Mouse (Mus musculus) midbrain, embryonic 10.5 days (tissue): ENCODE results near the gene Synj1. TPM values are rescaled to one million over a fixed set of nuclear protein-coding genes. Genes with fewer than 3 reads are reported as not detected.
A peak's percentile ranks its signal among the peaks of the same experiment; 100 is the strongest.

ENCODE experiments used
- DNase-seq: peaks from one replicate; pipeline ENCODE4 v3.0.0-alpha.2; 2017; ENCODE audit warnings: low spot score
- H3K27ac ChIP-seq: fragments of 300-500 bp; sonication (generic); replicated peaks from 2 replicates; pipeline ENCODE4 v1.5.1; 2016; ENCODE audit warnings: mild to moderate bottlenecking
- H3K27me3 ChIP-seq: fragments of 300-500 bp; sonication (generic); 2 replicates; pipeline ENCODE4 v1.6.1; 2016; ENCODE audit warnings: low read depth, mild to moderate bottlenecking; ENCODE audit not compliant: poor library complexity, severe bottlenecking
- H3K36me3 ChIP-seq: fragments of 300-500 bp; sonication (generic); 2 replicates; pipeline ENCODE4 v1.6.1; 2016; ENCODE audit warnings: mild to moderate bottlenecking, moderate library complexity
- H3K4me1 ChIP-seq: fragments of 300-500 bp; sonication (generic); 2 replicates; pipeline ENCODE4 v1.6.1; 2016
- H3K4me3 ChIP-seq: fragments of 300-500 bp; sonication (generic); 2 replicates; pipeline ENCODE4 v1.5.1; 2016; ENCODE audit warnings: mild to moderate bottlenecking, moderate library complexity
- H3K9me3 ChIP-seq: fragments of 300-500 bp; sonication (generic); replicated peaks from 2 replicates; pipeline ENCODE4 v1.6.1; 2016; ENCODE audit warnings: mild to moderate bottlenecking
- WGBS: fragments of 180-500 bp; shearing (Covaris S2); methylation state at CpG from one replicate; pipeline ENCODE4 v1.1.7; 2016; 5-methylcytosine and 5-hydroxymethylcytosine counted together
- polyA plus RNA-seq: library from polyadenylated mRNA; unstranded; fragments of >200 nt; fragmentation: Nextera tagmentation; extraction: Ambion mirVana; gene quantifications from 2 replicates; pipeline ENCODE4 v1.2.1, GENCODE M21; 2016

Gene Synj1
- polyA plus RNA-seq, 1 experiment from 2014 or later, result 14.8 TPM

- DNase-seq, result no peak
- 94% methylated on average over 4 of the region's 4 CpGs for WGBS
- Histone ChIP-seq H3K4me1 (no peaks in the 10 kb centered on the region), H3K9me3 (no peaks in the 10 kb centered on the region), H3K27me3 (no peaks in the 10 kb centered on the region), H3K27ac (no peak overlapping the region), H3K4me3 (no peak overlapping the region), H3K36me3 (peaks cover 42% of the 10 kb centered on the region)
Observed at GRCm38 (mm10) chr16:90963231-90963630, 47.9 kb downstream of the Synj1 start.

DNA sequence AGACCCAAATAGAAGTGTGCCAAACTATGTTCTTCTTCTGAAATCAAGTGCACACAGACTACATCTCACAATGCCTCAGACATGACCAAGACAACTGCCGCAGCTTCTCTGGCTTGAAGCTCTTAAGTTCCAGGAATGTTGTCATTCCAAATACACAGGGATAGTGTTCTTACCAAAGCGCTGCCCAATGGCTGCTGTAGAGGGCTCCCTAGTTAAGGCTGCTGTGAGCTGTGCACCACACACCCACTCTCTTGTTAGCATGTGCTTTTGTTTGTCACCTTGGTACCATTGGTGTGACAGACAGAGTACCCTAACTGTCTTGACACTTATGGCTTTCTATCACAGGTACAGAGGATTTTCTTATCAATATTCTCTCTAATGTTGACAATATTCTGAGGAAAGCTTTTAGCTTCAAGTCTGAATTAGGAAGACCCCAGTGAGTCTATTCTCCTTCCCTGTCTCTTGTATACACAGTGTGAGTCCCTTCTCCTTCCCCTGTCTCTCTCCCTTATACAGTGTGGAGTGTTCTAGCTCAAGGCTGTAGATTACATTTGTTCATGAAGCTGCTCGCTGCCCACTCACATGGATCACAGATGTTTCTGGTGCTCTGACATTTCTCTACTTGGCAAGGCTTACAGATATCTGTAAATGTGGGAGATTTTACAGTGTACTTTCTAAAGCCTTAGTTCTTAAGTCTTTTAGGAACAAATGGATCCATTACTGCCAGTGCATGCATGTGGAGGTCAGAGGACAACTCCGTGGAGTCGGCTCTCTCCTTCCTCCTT, 52.6 kb downstream of the Synj1 start:
- Histone ChIP-seq H3K27ac (no peak overlapping the region), H3K9me3 (no peaks in the 10 kb centered on the region), H3K4me3 (no peak overlapping the region), H3K4me1 (no peaks in the 10 kb centered on the region), H3K27me3 (no peaks in the 10 kb centered on the region), H3K36me3 (peaks cover 28% of the 10 kb centered on the region)
- DNase-seq, result no peak
- 87% methylated on average over 5 of the region's 5 CpGs for WGBS

DNA sequence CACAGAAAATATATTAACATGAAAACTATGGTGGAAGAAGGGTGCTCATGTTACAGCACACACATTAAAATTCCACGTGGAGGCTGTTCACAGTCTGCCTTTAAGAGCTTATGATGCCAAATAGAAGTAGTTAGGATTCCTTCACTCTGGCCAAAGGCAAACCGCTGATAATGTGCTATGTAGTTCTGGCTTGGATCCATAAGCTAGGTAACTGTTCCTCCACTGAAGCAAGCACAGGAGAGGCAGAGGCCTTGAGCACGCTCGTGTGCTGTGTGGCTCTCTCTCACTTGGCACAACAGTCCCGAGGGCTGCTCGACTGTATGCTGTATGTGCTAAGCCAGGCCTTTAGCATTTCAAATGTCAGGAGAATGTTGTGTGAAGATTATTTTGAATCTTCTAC, 55.6 kb downstream of the Synj1 start:
- H3K36me3 ChIP-seq, result peaks cover 37% of the 10 kb centered on the region
- WGBS, result 88% methylated on average over 6 of the region's 6 CpGs
- no peak overlapping the region for H3K4me3 ChIP-seq
- H3K9me3 ChIP-seq, result no peaks in the 10 kb centered on the region
- no peaks in the 10 kb centered on the region for H3K27me3 ChIP-seq
- DNase-seq, result no peak
- H3K4me1 ChIP-seq, result no peaks in the 10 kb centered on the region
- no peak overlapping the region for H3K27ac ChIP-seq

DNA sequence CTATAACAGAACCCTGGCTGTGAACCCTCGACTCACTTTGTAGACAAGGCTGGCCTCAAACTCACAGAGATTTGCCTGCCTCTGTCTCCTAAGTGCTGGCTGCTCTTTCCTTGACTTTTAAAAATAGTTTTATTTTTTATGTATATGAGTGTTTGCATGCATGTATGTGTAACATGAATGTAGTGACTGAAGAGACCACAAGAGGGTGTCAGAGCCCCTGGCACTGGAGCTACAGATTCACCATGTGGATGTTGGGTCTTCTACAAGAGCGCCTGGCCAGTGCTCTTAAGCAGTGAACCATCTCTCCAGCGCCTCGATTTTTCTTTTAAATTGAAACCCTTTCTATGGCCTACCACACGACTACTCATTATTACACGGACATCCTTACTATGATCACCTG, 57.3 kb downstream of the Synj1 start:
- Histone ChIP-seq H3K4me3 (no peak overlapping the region), H3K4me1 (no peaks in the 10 kb centered on the region), H3K9me3 (no peaks in the 10 kb centered on the region), H3K27me3 (no peaks in the 10 kb centered on the region), H3K36me3 (peaks cover 40% of the 10 kb centered on the region), H3K27ac (no peak overlapping the region)
- no peak for DNase-seq
- WGBS, result 89% methylated on average over 6 of the region's 6 CpGs

DNA sequence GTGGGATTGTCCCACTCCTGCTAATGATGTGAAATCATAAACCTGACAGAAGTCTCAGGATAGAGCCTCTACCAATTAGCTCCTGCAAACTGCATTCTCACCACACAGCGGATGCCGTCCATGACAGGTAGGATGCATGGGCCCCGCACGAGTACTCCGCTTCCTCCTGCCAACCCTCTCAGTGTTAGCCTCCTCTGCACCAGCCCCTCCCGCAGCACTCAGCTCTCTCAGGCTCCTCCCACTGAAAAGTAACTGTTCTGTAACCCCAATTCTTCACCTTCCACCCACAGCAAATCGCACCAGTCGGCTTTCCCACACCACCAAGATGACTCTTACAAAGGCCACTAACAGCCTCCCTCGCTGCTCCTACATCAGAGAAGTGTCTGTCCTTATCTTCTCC, 58.0 kb downstream of the Synj1 start:
- Histone ChIP-seq H3K27ac (no peak overlapping the region), H3K4me3 (no peak overlapping the region), H3K36me3 (peaks cover 40% of the 10 kb centered on the region), H3K27me3 (no peaks in the 10 kb centered on the region), H3K9me3 (no peaks in the 10 kb centered on the region), H3K4me1 (no peaks in the 10 kb centered on the region)
- WGBS, result 95% methylated on average over 9 of the region's 9 CpGs
- DNase-seq, result no peak

DNA sequence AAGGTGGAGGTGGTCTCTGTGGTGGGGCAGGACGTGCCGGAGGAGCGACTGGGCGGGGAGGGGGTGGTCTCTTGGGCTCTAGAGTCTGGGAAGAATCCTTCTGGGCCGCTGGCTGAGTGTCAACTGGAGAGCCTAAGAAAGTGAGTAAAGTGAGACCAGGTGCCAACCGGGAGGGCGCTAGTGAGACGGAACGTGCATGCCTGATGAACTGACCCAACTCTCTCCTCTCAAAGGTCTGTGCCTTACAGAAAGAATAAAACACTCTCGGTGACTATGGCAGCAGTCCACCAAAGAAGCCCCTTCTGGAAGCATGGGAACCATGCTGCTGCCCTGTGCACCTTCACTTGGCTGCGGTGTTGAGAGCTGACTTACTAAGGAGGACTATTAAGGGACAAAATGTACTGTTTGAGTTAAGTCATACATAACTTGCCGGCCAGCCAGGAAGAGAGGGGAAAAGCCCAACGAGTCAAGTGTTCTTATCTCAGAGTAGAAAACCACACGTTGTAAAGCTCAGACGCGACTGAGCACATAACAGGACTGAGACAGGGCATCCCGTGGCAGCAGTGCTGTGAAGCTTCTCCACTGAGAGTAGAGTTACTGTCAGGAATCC, 60.6 kb downstream of the Synj1 start:
- DNase-seq, result no peak
- WGBS, result 60% methylated on average over 17 of the region's 17 CpGs

GRCm38 (mm10) chr16:90946977-90947376, 64.1 kb downstream of the Synj1 start:
- Histone ChIP-seq H3K27me3 (no peaks in the 10 kb centered on the region), H3K4me3 (no peak overlapping the region), H3K27ac (no peak overlapping the region), H3K4me1 (no peaks in the 10 kb centered on the region), H3K36me3 (peaks cover 49% of the 10 kb centered on the region), H3K9me3 (no peaks in the 10 kb centered on the region)
- WGBS, result 87% methylated on average over 8 of the region's 8 CpGs
- no peak for DNase-seq

More for the DNA sequence above, 60.6 kb downstream of the Synj1 start:
- peaks cover 43% of the 10 kb centered on the region for H3K36me3 ChIP-seq
- no peaks in the 10 kb centered on the region for H3K4me1 ChIP-seq
- no peak overlapping the region for H3K27ac ChIP-seq
- H3K9me3 ChIP-seq, result no peaks in the 10 kb centered on the region
- no peaks in the 10 kb centered on the region for H3K27me3 ChIP-seq
- H3K4me3 ChIP-seq, result no peak overlapping the region

DNA sequence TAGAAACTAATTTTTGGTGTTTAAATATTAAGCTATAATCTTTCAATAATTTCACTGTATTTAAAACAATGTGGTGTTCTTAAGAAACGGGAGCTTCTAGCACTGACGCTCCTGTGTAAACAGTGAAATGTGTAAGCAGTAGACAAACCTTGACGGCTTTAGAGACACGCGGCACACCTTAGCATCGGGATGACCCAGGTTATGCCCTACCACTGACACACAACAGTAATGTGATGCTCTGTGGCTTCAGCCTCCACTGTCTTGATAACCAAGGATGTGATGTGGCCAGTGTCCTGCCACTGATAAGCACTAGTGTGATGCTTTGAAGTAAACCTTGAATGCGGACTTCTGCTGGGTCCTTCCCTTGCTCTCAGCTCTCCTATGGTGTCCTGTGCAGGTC, 69.9 kb downstream of the Synj1 start:
- 94% methylated on average over 7 of the region's 7 CpGs for WGBS
- H3K4me1 ChIP-seq, result no peaks in the 10 kb centered on the region
- DNase-seq, result no peak
- no peaks in the 10 kb centered on the region for H3K9me3 ChIP-seq
- H3K27me3 ChIP-seq, result no peaks in the 10 kb centered on the region
- peaks cover 37% of the 10 kb centered on the region for H3K36me3 ChIP-seq
- no peak overlapping the region for H3K27ac ChIP-seq
- no peak overlapping the region for H3K4me3 ChIP-seq

DNA sequence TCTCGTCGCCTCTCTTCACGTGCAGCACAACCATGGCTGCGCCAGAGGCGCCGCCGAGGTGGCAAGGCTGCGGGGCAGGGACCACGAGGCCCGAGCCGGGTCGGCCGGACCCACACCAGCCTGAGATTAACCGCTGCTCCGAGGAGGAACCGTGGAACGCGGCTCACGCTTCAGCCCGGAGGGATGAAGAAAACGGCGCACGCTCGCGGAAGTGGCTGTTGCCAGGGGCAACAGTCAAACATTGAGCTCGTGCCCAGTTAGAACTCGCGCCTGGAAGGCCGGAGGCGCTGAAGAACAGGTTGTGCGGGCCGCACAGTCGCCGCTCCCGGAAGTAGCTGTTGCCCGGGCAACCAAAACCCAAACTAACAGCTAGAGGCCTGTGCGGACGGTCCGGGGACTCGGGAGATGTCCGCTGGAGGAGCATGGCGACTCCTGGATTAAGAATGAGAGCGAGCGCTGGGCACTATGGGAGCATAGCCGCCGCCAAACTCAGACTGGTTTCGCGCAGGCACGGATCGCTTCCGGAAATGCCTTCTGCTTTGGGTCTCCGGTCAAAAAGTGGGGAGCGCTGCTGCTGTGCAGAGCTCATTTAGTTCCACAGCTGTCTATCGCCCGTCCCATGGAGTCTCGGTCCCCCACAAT, 76.3 kb downstream of the Synj1 start, which contains the start of gene Cfap298:
TSS of gene Cfap298 (minus strand) at position 428 of the 642 bp plus-strand sequence.
- H3K27ac ChIP-seq, result peak within 1 kb of the TSS; percentile 93
- no peaks in the 10 kb centered on the region for H3K9me3 ChIP-seq
- H3K27me3 ChIP-seq, result no peaks in the 10 kb centered on the region
- H3K4me1 ChIP-seq, result peaks cover 20% of the 10 kb centered on the region
- H3K4me3 ChIP-seq, result peak within 1 kb of the TSS; percentile 86
- peak; percentile 99 for DNase-seq
- under 1% methylated on average over 56 of the region's 56 CpGs for WGBS
- peaks cover 22% of the 10 kb centered on the region for H3K36me3 ChIP-seq

DNA sequence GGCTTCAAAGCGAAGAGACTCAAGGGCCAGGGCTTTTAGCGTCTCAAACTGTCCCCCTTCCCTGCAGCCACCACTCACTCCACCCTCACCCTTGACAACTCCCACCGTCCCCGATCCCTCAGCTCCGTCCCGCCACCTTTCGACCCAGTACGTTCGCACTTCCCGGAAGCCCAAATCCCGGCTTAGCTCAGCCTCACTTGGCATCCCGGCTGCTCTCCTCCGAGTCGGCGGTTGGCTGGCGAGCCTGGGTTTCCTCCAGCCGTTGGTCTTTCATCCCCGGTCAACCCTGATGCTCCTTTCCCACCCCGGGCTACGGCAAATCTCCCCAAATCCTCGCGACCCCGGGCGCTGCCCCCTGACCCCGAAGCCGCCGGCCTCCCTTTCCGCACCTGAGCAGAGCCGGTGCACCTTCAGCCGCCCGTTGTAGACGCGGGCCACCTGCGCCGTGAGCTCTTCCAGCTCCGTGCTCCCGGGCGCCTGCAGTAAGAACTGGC, 76.9 kb downstream of the Synj1 start:
- Histone ChIP-seq H3K9me3 (no peaks in the 10 kb centered on the region), H3K4me1 (peaks cover 20% of the 10 kb centered on the region), H3K27me3 (no peaks in the 10 kb centered on the region), H3K27ac (peak overlapping the region; percentile 93), H3K36me3 (peaks cover 28% of the 10 kb centered on the region), H3K4me3 (peak overlapping the region; percentile 86)
- WGBS, result under 1% methylated on average over 38 of the region's 38 CpGs
- DNase-seq, result peak; percentile 75

DNA sequence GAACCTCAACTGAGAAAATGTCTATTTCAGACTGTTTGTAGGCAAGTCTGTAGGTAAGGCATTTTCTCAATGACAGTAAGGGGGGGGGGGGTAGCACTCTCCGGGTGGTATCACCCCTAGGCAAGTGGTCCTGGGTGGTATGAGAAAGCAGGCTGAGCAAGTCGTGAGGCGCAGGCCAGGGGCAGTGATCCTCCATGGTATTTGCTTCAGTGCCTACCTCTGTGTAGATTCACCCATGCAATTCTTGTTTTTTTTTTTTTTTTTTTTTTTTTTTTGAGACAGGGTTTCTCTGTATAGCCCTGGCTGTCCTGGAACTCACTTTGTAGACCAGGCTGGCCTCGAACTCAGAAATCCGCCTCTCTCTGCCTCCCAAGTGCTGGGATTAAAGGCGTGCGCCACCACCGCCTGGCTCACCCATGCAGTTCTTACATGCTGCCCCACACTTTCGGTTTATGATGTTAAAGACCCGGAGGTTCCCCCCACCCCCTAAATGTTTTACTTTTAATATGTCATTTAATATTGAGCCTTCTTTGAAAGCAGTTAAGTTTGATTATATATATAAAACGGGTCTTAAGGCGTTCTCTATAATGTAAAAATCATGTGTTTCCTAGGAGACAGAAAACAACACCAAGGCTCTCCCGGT, 77.5 kb downstream of the Synj1 start:
- H3K36me3 ChIP-seq, result peaks cover 33% of the 10 kb centered on the region
- peak overlapping the region; percentile 86 for H3K4me3 ChIP-seq
- H3K4me1 ChIP-seq, result peaks cover 20% of the 10 kb centered on the region
- peak overlapping the region; percentile 93 for H3K27ac ChIP-seq
- 26% methylated on average over 13 of the region's 13 CpGs for WGBS
- DNase-seq, result no peak
- no peaks in the 10 kb centered on the region for H3K27me3 ChIP-seq
- no peaks in the 10 kb centered on the region for H3K9me3 ChIP-seq

GRCm38 (mm10) chr16:90927446-90927845, 83.7 kb downstream of the Synj1 start:
- H3K4me1 ChIP-seq, result no peaks in the 10 kb centered on the region
- H3K4me3 ChIP-seq, result no peak overlapping the region
- 93% methylated on average over 4 of the region's 4 CpGs for WGBS
- no peaks in the 10 kb centered on the region for H3K27me3 ChIP-seq
- peaks cover 71% of the 10 kb centered on the region for H3K36me3 ChIP-seq
- no peaks in the 10 kb centered on the region for H3K9me3 ChIP-seq
- DNase-seq, result no peak
- H3K27ac ChIP-seq, result no peak overlapping the region
